Mouse (Mus musculus): ENCODE data around the gene Mxi1. TPM values are rescaled to one million over a fixed set of nuclear protein-coding genes. Genes with fewer than 3 reads are reported as not detected.

Gene Mxi1
- total RNA-seq, 1 experiment, result 20.1 TPM

- Histone ChIP-seq H3K9ac (ENCODE audit: insufficient read depth, low read depth, low read length, poor library complexity, severe bottlenecking) (peak overlapping the region; percentile 56), H3K27ac (ENCODE audit: insufficient read depth, low read depth, low read length, poor library complexity, severe bottlenecking) (no peak overlapping the region), H3K9me3 (ENCODE audit: control insufficient read depth, insufficient read depth, low read depth, low read length) (no peaks in the 10 kb centered on the region), H3K36me3 (ENCODE audit: control insufficient read depth, insufficient read depth, low read length, poor library complexity, severe bottlenecking) (no peaks in the 10 kb centered on the region), H3K4me1 (ENCODE audit: control insufficient read depth in 2 of 2, insufficient read depth in 2 of 2, low read length in 2 of 2, poor library complexity in 1 of 2) (peaks cover 5 to 14% of the 10 kb centered on the region in 2 experiments; a peak in 3 of 4 replicates), H3K4me3 (ENCODE audit: insufficient read depth in 1 of 2, low read depth in 1 of 2, low read length in 2 of 2, poor library complexity in 1 of 2, severe bottlenecking in 1 of 2) (peak overlapping the region; percentile 40 to 56)
- TF ChIP-seq ZC3H11A (IDR thresholded peaks at IDR 0.05; ENCODE audit: borderline replicate concordance, low read depth, low read length), result no peak
- TF ChIP-seq CHD2 (IDR thresholded peaks at IDR 0.05; ENCODE audit: low read depth, low read length), result no peak
- no peak for TF ChIP-seq MAFK (IDR thresholded peaks at IDR 0.05; ENCODE audit: insufficient read depth, low read depth, low read length)
- no peak for DNase-seq (ENCODE audit: low read depth, low spot score)
- in situ Hi-C loops (cut with MboI; ENCODE audit: low sequenced_read_pairs in 2 of 2, unreplicated experiment in 2 of 2), result no loop called here
Observed at GRCm38 (mm10) chr19:53325578-53326295, 15.4 kb downstream of the Mxi1 start.

DNA sequence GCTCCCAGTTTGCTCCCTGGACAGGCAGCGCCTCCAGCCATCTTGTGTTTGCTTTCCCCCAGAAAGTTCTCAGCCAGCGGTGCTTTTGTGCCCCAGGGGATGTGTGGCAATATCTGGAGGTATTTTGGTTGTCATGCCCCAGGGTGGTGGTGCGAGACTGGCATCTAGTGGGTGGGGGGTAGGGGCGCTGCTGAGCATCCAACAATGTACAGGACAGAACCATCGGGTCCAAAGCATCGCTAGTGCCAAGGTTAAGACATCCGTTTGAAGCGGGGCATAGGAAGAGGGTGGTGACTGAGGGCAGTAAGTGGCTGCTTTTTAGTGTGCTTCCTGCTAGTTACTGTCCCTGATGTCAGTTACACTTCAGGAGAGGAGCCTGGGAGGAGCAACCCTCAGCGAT lies 17.8 kb downstream of the Mxi1 start:
- Histone ChIP-seq H3K36me3 (ENCODE audit: control insufficient read depth, insufficient read depth, low read length, poor library complexity, severe bottlenecking) (peaks cover 5% of the 10 kb centered on the region; the same call in 1 of the 2 replicates), H3K9ac (ENCODE audit: insufficient read depth, low read depth, low read length, poor library complexity, severe bottlenecking) (no peak overlapping the region), H3K9me3 (ENCODE audit: control insufficient read depth, insufficient read depth, low read depth, low read length) (no peaks in the 10 kb centered on the region), H3K4me3 (ENCODE audit: insufficient read depth in 1 of 2, low read depth in 1 of 2, low read length in 2 of 2, poor library complexity in 1 of 2, severe bottlenecking in 1 of 2) (no peak overlapping the region), H3K4me1 (ENCODE audit: control insufficient read depth in 2 of 2, insufficient read depth in 2 of 2, low read length in 2 of 2, poor library complexity in 1 of 2) (peaks cover 3 to 12% of the 10 kb centered on the region in 2 experiments; a peak in 3 of 4 replicates), H3K27ac (ENCODE audit: insufficient read depth, low read depth, low read length, poor library complexity, severe bottlenecking) (no peak overlapping the region)
- no peak for TF ChIP-seq CHD2 (IDR thresholded peaks at IDR 0.05; ENCODE audit: low read depth, low read length)
- TF ChIP-seq ZC3H11A (IDR thresholded peaks at IDR 0.05; ENCODE audit: borderline replicate concordance, low read depth, low read length), result no peak
- no peak for TF ChIP-seq ZNF384 (IDR thresholded peaks at IDR 0.05; ENCODE audit: low read depth, low read length)
- no peak for TF ChIP-seq HCFC1 (IDR thresholded peaks at IDR 0.05; ENCODE audit: borderline replicate concordance, insufficient read depth, low read length)
- no peak for DNase-seq (ENCODE audit: low read depth, low spot score)
- in situ Hi-C loops (cut with MboI; ENCODE audit: low sequenced_read_pairs in 2 of 2, unreplicated experiment in 2 of 2), result no loop called here

DNA sequence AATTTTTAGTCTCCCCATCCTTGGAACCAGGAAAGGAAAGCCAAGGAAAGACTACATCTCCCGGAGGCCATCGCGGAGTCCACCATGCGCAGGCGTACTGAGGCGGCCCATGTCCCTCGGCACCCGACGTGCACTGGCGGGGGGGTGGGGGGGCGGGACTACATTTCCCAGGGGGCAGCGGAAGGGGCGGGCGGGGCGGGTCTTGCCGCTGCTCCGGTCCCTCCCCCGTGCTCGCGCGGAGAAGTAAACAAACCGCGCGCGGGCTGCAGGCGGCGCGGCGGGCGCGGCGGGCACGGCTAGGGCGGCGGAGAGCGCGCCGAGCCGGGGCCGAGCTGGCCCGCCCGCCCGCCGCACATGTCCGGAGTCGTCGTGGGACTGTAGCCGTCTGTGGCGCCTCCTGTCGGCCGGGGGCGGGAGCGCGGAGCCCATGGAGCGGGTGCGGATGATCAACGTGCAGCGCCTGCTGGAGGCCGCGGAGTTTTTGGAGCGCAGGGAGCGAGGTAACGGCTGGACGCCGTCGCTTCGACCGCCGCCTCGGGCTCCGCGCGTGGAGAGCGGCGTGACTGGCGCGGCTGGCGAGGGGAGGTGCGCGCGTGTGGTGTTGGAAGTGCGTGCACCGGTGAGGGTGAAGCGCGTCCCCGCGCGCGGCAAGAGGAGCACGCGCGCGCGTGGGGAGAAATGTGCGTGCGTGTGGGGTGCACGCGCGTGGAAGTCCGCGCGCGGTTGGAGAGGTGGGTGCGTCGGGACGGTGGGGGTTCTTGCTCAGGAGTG lies 19.1 kb downstream of the Mxi1 start:
- Histone ChIP-seq H3K9ac (ENCODE audit: insufficient read depth, low read depth, low read length, poor library complexity, severe bottlenecking) (peak overlapping the region; percentile 90), H3K27ac (ENCODE audit: insufficient read depth, low read depth, low read length, poor library complexity, severe bottlenecking) (peak overlapping the region; percentile 29; the same call in 1 of the 2 replicates), H3K4me1 (ENCODE audit: control insufficient read depth in 2 of 2, insufficient read depth in 2 of 2, low read length in 2 of 2, poor library complexity in 1 of 2) (peaks cover 3 to 12% of the 10 kb centered on the region in 2 experiments; a peak in 3 of 4 replicates), H3K4me3 (ENCODE audit: insufficient read depth in 1 of 2, low read depth in 1 of 2, low read length in 2 of 2, poor library complexity in 1 of 2, severe bottlenecking in 1 of 2) (peak overlapping the region; percentile 99), H3K9me3 (ENCODE audit: control insufficient read depth, insufficient read depth, low read depth, low read length) (no peaks in the 10 kb centered on the region), H3K36me3 (ENCODE audit: control insufficient read depth, insufficient read depth, low read length, poor library complexity, severe bottlenecking) (peaks cover 7% of the 10 kb centered on the region; the same call in 1 of the 2 replicates)
- in situ Hi-C loops (cut with MboI; ENCODE audit: low sequenced_read_pairs in 2 of 2, unreplicated experiment in 2 of 2), result no loop called here
- peak; percentile 93 for TF ChIP-seq HCFC1 (IDR thresholded peaks at IDR 0.05; ENCODE audit: borderline replicate concordance, insufficient read depth, low read length)
- TF ChIP-seq ZC3H11A (IDR thresholded peaks at IDR 0.05; ENCODE audit: borderline replicate concordance, low read depth, low read length), result no peak
- peak; percentile 82 for DNase-seq (ENCODE audit: low read depth, low spot score)

GRCm38 (mm10) chr19:53329992-53330381 lies 19.7 kb downstream of the Mxi1 start:
- Histone ChIP-seq H3K9me3 (ENCODE audit: control insufficient read depth, insufficient read depth, low read depth, low read length) (no peaks in the 10 kb centered on the region), H3K36me3 (ENCODE audit: control insufficient read depth, insufficient read depth, low read length, poor library complexity, severe bottlenecking) (peaks cover 7% of the 10 kb centered on the region; the same call in 1 of the 2 replicates), H3K4me3 (ENCODE audit: insufficient read depth in 1 of 2, low read depth in 1 of 2, low read length in 2 of 2, poor library complexity in 1 of 2, severe bottlenecking in 1 of 2) (peak overlapping the region; percentile 99), H3K4me1 (ENCODE audit: control insufficient read depth in 2 of 2, insufficient read depth in 2 of 2, low read length in 2 of 2, poor library complexity in 1 of 2) (peaks cover 3 to 10% of the 10 kb centered on the region in 2 experiments; a peak in 3 of 4 replicates), H3K27ac (ENCODE audit: insufficient read depth, low read depth, low read length, poor library complexity, severe bottlenecking) (no peak overlapping the region), H3K9ac (ENCODE audit: insufficient read depth, low read depth, low read length, poor library complexity, severe bottlenecking) (peak overlapping the region; percentile 90)
- TF ChIP-seq CHD2 (IDR thresholded peaks at IDR 0.05; ENCODE audit: low read depth, low read length) (no peak), ZC3H11A (IDR thresholded peaks at IDR 0.05; ENCODE audit: borderline replicate concordance, low read depth, low read length) (no peak), MAFK (IDR thresholded peaks at IDR 0.05; ENCODE audit: insufficient read depth, low read depth, low read length) (no peak), HCFC1 (IDR thresholded peaks at IDR 0.05; ENCODE audit: borderline replicate concordance, insufficient read depth, low read length) (no peak), ZNF384 (IDR thresholded peaks at IDR 0.05; ENCODE audit: low read depth, low read length) (no peak)
- no peak for DNase-seq (ENCODE audit: low read depth, low spot score)
- in situ Hi-C loops (cut with MboI; ENCODE audit: low sequenced_read_pairs in 2 of 2, unreplicated experiment in 2 of 2), result no loop called here

Measured in ES-E14 (cell line).